Mouse (Mus musculus) kidney, postnatal 36 days (tissue): Measurements from ENCODE around the gene Gm17334.
A peak's percentile ranks its signal among the peaks of the same experiment; 100 is the strongest.

Experiments
- DNase-seq, 2 experiments: peaks; one replicate each; pipeline ENCODE4 v3.0.0; 2021 to 2022; ENCODE audit warnings: mixed read lengths in 2 of 2

Gene Gm17334

GRCm38 (mm10) chr11:53796409-53797151, 23.6 kb upstream of the Gm17334 start:
- DNase-seq: peak; percentile 79 to 80

- no peak for DNase-seq
Measured at GRCm38 (mm10) chr11:53795813-53796212, 22.8 kb upstream of the Gm17334 start.

GRCm38 (mm10) chr11:53794671-53795557, 21.9 kb upstream of the Gm17334 start:
- peak; percentile 67 to 71 for DNase-seq

- no peak for DNase-seq
Measured at GRCm38 (mm10) chr11:53794015-53794414, 21.0 kb upstream of the Gm17334 start.

- no peak for DNase-seq
Measured at GRCm38 (mm10) chr11:53792986-53793385, 20.0 kb upstream of the Gm17334 start.

GRCm38 (mm10) chr11:53789277-53789676, 16.3 kb upstream of the Gm17334 start:
- DNase-seq: no peak

GRCm38 (mm10) chr11:53788196-53788595, 15.2 kb upstream of the Gm17334 start:
- DNase-seq: peak; percentile 78 to 79

GRCm38 (mm10) chr11:53786058-53787031, 13.4 kb upstream of the Gm17334 start:
- DNase-seq: peak in 1 of 2 experiments; percentile 45

GRCm38 (mm10) chr11:53785311-53785936, 12.4 kb upstream of the Gm17334 start:
- no peak for DNase-seq

GRCm38 (mm10) chr11:53783288-53783687, 10.3 kb upstream of the Gm17334 start:
- DNase-seq: peak in 1 of 2 experiments; percentile 32

- DNase-seq: peak in 1 of 2 experiments; percentile 35
Measured at GRCm38 (mm10) chr11:53781964-53782363, 9.0 kb upstream of the Gm17334 start.

GRCm38 (mm10) chr11:53781201-53781775, 8.3 kb upstream of the Gm17334 start:
- no peak for DNase-seq

- no peak for DNase-seq
Measured at GRCm38 (mm10) chr11:53780262-53780661, 7.3 kb upstream of the Gm17334 start.

- peak in 1 of 2 experiments; percentile 30 for DNase-seq
Measured at GRCm38 (mm10) chr11:53779808-53780207, 6.8 kb upstream of the Gm17334 start.

- no peak for DNase-seq
Measured at GRCm38 (mm10) chr11:53778455-53778854, 5.5 kb upstream of the Gm17334 start.

- no peak for DNase-seq
Measured at GRCm38 (mm10) chr11:53777736-53778135, 4.7 kb upstream of the Gm17334 start.

- DNase-seq: peak in 1 of 2 experiments; percentile 29
Measured at GRCm38 (mm10) chr11:53774659-53775255, 1.8 kb upstream of the Gm17334 start.

- no peak for DNase-seq
Measured at GRCm38 (mm10) chr11:53773641-53774360, 814 bp upstream of the Gm17334 start.

GRCm38 (mm10) chr11:53772536-53772935, 451 bp downstream of the Gm17334 start:
- no peak for DNase-seq

- no peak for DNase-seq
Measured at GRCm38 (mm10) chr11:53771001-53771744, 1.8 kb downstream of the Gm17334 start.
